In the genomic region with DNA sequence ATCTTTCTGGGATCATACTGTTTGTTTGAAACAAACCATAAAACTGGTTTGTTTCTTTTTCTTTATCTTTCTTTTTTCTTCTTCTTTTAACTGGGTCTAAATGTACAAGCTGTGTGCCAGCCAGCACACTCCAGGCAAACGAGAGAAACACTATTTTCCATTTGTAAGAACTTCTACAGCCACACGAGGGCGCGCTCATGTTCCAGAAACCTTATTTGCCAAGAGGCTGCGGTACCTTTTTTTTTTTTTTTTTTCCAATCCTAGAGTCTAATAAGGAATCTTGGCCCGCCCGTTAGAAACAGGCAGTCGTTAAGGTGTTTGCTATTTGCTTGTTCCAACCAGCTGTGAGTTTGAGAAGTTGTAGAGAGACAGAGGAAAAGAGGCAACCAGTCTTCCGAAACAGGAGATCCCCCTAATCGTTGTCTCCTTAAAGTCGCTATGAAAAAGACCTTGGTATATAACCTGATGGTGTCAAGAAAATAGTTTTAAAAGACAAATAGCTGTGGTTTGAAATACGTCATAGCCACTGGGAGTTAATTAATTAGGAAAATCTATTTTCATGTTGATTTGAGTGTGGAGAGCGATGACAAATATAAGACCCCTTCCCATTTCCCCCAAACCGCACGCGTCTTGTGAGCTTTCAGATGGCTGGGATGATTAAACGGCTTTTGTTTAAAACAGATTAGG, we compare ENCODE assay signal across 9 mouse cellular contexts. TPM values are rescaled to one million over a fixed set of nuclear protein-coding genes. Genes with fewer than 3 reads are reported as not detected.
DNase-seq lines count a peak whose midpoint lies in the region; ATAC-seq and TF ChIP-seq lines count a peak whose summit lies in the region.
"Had no signal": no experiment of that assay in that cellular context is flagged by ENCODE, and none has a peak within 500 bp of the region (broad histone marks: within the 10 kb centered on the region; RNA-seq: fewer than 3 reads in every experiment).

No protein-coding gene starts in this region.

- H3K4me1 ChIP-seq in MEL (ENCODE audit: control insufficient read depth in 1 of 2, insufficient read depth in 2 of 2, low read length in 2 of 2), result no peaks in the 10 kb centered on the region

- no peaks in the 10 kb centered on the region for H3K79me2 ChIP-seq in MEL (ENCODE audit: control insufficient read depth, insufficient read depth, low read length, poor library complexity)

- no peak for ATAC-seq in monocyte, adult 5-6 weeks (replicated peaks; ENCODE audit: insufficient number of reproducible peaks, low FRiP score, low TSS enrichment, poor library complexity, severe bottlenecking)

- H3K9me3 ChIP-seq in MEL (replicated peaks; ENCODE audit: insufficient read depth, low read length), result no peaks in the 10 kb centered on the region

- H3K27me3 ChIP-seq in MEL (ENCODE audit: control insufficient read depth in 1 of 2, insufficient read depth in 2 of 2, low read length in 2 of 2), result peaks cover 0 to 2% of the 10 kb centered on the region in 2 experiments; a peak in 3 of 4 replicates

- no peak overlapping the region for H3K4me3 ChIP-seq in MEL (ENCODE audit: control insufficient read depth in 1 of 2, insufficient read depth in 1 of 2, low read depth in 2 of 2, low read length in 2 of 2)

- no peak for TF ChIP-seq EP300 in MEL (IDR thresholded peaks at IDR 0.05; ENCODE audit: low read depth in 1 of 2, low read length in 2 of 2)

- H3K27ac ChIP-seq in MEL (ENCODE audit: control insufficient read depth, low read depth, low read length), result no peak overlapping the region

- peak; percentile 19 for TF ChIP-seq RAD21 in MEL (IDR thresholded peaks at IDR 0.05; ENCODE audit: low read depth, low read length)

- no peak overlapping the region for H3K9ac ChIP-seq in MEL (ENCODE audit: control insufficient read depth, low read depth, low read length, poor library complexity, severe bottlenecking)

- no peaks in the 10 kb centered on the region for H3K36me3 ChIP-seq in MEL (ENCODE audit: control insufficient read depth in 1 of 2, insufficient read depth in 2 of 2, low read length in 2 of 2)

- DNase-seq in layer of hippocampus, adult 9-11 months, result peak; percentile 18
- no peak for DNase-seq in layer of hippocampus, postnatal 36 days
- DNase-seq in MEL (ENCODE audit: low read depth, low spot score), result peak; percentile 37
- DNase-seq in c-Kit-positive CD71-positive TER-119-positive erythroid progenitor cells, embryonic 14.5 days (ENCODE audit: low spot score), result peak; percentile 15
- peak; percentile 87 for DNase-seq in kidney, adult 18-20 months
- peak; percentile 36 to 47 for DNase-seq in lung, adult 18-20 months
- DNase-seq in skeletal muscle tissue, adult 2 months (ENCODE audit: low read depth, low spot score), result peak; percentile 38

- peak in 2 of 3 experiments; percentile 45 to 58; a peak in 5 of 6 replicates for TF ChIP-seq CTCF in MEL (IDR thresholded peaks at IDR 0.05 in 2 of 3, conservative IDR thresholded peaks at IDR 0.05 in 1 of 3; ENCODE audit: control insufficient read depth in 1 of 3, insufficient read depth in 1 of 3, low read depth in 2 of 3, low read length in 3 of 3, poor library complexity in 1 of 3, severe bottlenecking in 1 of 3)

- no peak for TF ChIP-seq POLR2A in MEL (IDR thresholded peaks at IDR 0.05; ENCODE audit: control insufficient read depth in 1 of 2, insufficient read depth in 1 of 2, low read depth in 1 of 2, low read length in 2 of 2, poor library complexity in 1 of 2)

TF ChIP-seq in MEL, 35 proteins besides CTCF, POLR2A, EP300 and RAD21:
- TF ChIP-seq TCF12 (IDR thresholded peaks at IDR 0.05; ENCODE audit: low read depth, low read length) (no peak), ZC3H11A (IDR thresholded peaks at IDR 0.05; ENCODE audit: low read depth, low read length) (peak; percentile 16; the same call in 1 of the 2 replicates), USF2 (IDR thresholded peaks at IDR 0.05; ENCODE audit: borderline replicate concordance in 1 of 2, insufficient read depth in 1 of 2, low read depth in 1 of 2, low read length in 2 of 2) (no peak), ZNF384 (IDR thresholded peaks at IDR 0.05; ENCODE audit: low read depth, low read length) (peak; percentile 87), ETS1 (IDR thresholded peaks at IDR 0.05; ENCODE audit: low read depth, low read length) (no peak), JUND (IDR thresholded peaks at IDR 0.05; ENCODE audit: low read depth, low read length) (no peak), SMC3 (IDR thresholded peaks at IDR 0.05; ENCODE audit: low read depth, low read length) (peak; percentile 45), MEF2A (IDR thresholded peaks at IDR 0.05; ENCODE audit: extremely low read depth, insufficient replicate concordance, low read depth, low read length, poor library complexity, severe bottlenecking) (no peak), GABPA (IDR thresholded peaks at IDR 0.05; ENCODE audit: low read depth, low read length) (no peak)

RNA-seq across cellular contexts. Expression of a gene that starts 5.3 kb away (rescaled TPM):
- total RNA-seq in layer of hippocampus, postnatal 36 days (2021), result not detected
- total RNA-seq in MEL (2012; rRNA removed), result not detected in 2 replicates
- polyA plus RNA-seq in MEL (2012; ENCODE audit: insufficient read depth in 1 of 2, insufficient read length in 2 of 2, low read depth in 1 of 2, low replicate concordance in 2 of 2, missing spikeins in 1 of 2), result not detected
- not detected in 3 replicates for total RNA-seq in monocyte, adult 5-6 weeks (2017)
- polyA plus RNA-seq: stomach, embryonic 14.5 days had no signal

RNA-seq across cellular contexts. Expression of a gene that starts 7.1 kb away (rescaled TPM):
- total RNA-seq in layer of hippocampus, postnatal 36 days (2021), result not detected
- total RNA-seq in MEL (2012; rRNA removed), result not detected in 2 replicates
- polyA plus RNA-seq in MEL (2012; ENCODE audit: insufficient read depth in 1 of 2, insufficient read length in 2 of 2, low read depth in 1 of 2, low replicate concordance in 2 of 2, missing spikeins in 1 of 2), result not detected
- total RNA-seq in monocyte, adult 5-6 weeks (2017), result not detected in 3 replicates
- polyA plus RNA-seq: stomach, embryonic 14.5 days had no signal

RNA-seq across cellular contexts. Expression of a gene that starts 11.1 kb away (rescaled TPM):
- total RNA-seq in layer of hippocampus, postnatal 36 days (2021), result not detected
- total RNA-seq in MEL (2012; rRNA removed), result not detected in 2 replicates
- not detected for polyA plus RNA-seq in MEL (2012; ENCODE audit: insufficient read depth in 1 of 2, insufficient read length in 2 of 2, low read depth in 1 of 2, low replicate concordance in 2 of 2, missing spikeins in 1 of 2)
- total RNA-seq in monocyte, adult 5-6 weeks (2017), result not detected in 3 replicates

RNA-seq across cellular contexts. Expression of a gene that starts 11.6 kb away (rescaled TPM):
- total RNA-seq in layer of hippocampus, postnatal 36 days (2021), result not detected
- total RNA-seq in MEL (2012; rRNA removed), result not detected in 2 replicates
- polyA plus RNA-seq in MEL (2012; ENCODE audit: insufficient read depth in 1 of 2, insufficient read length in 2 of 2, low read depth in 1 of 2, low replicate concordance in 2 of 2, missing spikeins in 1 of 2), result not detected
- not detected in 3 replicates for total RNA-seq in monocyte, adult 5-6 weeks (2017)
- polyA plus RNA-seq: stomach, embryonic 14.5 days had no signal

RNA-seq across cellular contexts. Expression of a gene that starts 18.0 kb away (rescaled TPM):
- not detected for total RNA-seq in layer of hippocampus, postnatal 36 days (2021)
- total RNA-seq in MEL (2012; rRNA removed), result 4.7 and 5.4 TPM in 2 replicates
- polyA plus RNA-seq in MEL (2012; ENCODE audit: insufficient read depth in 1 of 2, insufficient read length in 2 of 2, low read depth in 1 of 2, low replicate concordance in 2 of 2, missing spikeins in 1 of 2), result 1 to 10 TPM in 1 of 2 experiments, not detected in 1; 7.4 TPM
- not detected in 3 replicates for total RNA-seq in monocyte, adult 5-6 weeks (2017)

Comparison
In these comparisons a context has a peak if more than half of its experiments do, and no peak if none do; other contexts are left out.
1. DNase-seq: peak in layer of hippocampus, adult 9-11 months (single experiment), MEL (single experiment), c-Kit-positive CD71-positive TER-119-positive erythroid progenitor cells, embryonic 14.5 days (single experiment), kidney, adult 18-20 months (single experiment), lung, adult 18-20 months (2 of 2) and skeletal muscle tissue, adult 2 months (single experiment); none in layer of hippocampus, postnatal 36 days (0 of 2).